Mouse (Mus musculus) embryonic stem cell, embryonic (primary cell): ENCODE data around the gene Gm20388.
"Not testable (repeated sequence)": the region's sequence is repeated elsewhere in the genome, so short reads cannot be mapped to it uniquely, and the experiment has no call there.

Experiments
- CTCF ChIA-PET, 4 experiments: fragments of 300-600 bp in 2 of 4; fragments of 350-600 bp in 2 of 4; sonication (Branson Sonifier 250); formaldehyde crosslinking; loops; one replicate each; lab custom pipeline; 2022; ENCODE audit warnings: inconsistent platforms in 2 of 4; lab: Charles Lee
- POLR2A ChIA-PET, 4 experiments: fragments of 300-600 bp in 2 of 4; fragments of 350-600 bp in 2 of 4; sonication (Branson Sonifier 250); formaldehyde crosslinking; loops; one replicate each; lab custom pipeline; 2022; ENCODE audit warnings: antibody characterized with exemption in 4 of 4, inconsistent platforms in 1 of 4; lab: Charles Lee

The Gm20388 gene

GRCm38 (mm10) chr8:123527720-123528489, 3617.3 kb downstream of the Gm20388 start:
- ChIA-PET POLR2A (interaction anchor here in 1 of 4 experiments (1.9 kb wide), 1 partner anchor 10 kb away, joined by 9 read pairs; the partner anchor contains the start of gene Gas8), CTCF (interaction anchor here in 2 of 4 experiments (0.6 to 1.1 kb wide), 3 partner anchors 101 to 274 kb away, joined by 3 to 6 read pairs (median 4); partner anchors contain the start of genes Vps9d1 (in 1 of the 2) and Zfp276 (in 1 of the 2))

- CTCF ChIA-PET: interaction anchor here in 1 of 4 experiments (0.6 kb wide), 1 partner anchor 121 kb away, joined by 4 read pairs; no protein-coding TSS in a partner anchor
Observed at GRCm38 (mm10) chr8:123536242-123536989, 3625.8 kb downstream of the Gm20388 start.

GRCm38 (mm10) chr8:123536990-123537380, 3626.3 kb downstream of the Gm20388 start:
- ChIA-PET CTCF (interaction anchor here in 1 of 4 experiments (0.6 kb wide), 1 partner anchor 122 kb away, joined by 4 read pairs; no protein-coding TSS in a partner anchor), POLR2A (interaction anchor here in 1 of 4 experiments (1.0 kb wide), 1 partner anchor 10 kb away, joined by 3 read pairs; no protein-coding TSS in a partner anchor)

More at GRCm38 (mm10) chr8:123536242-123536989, 3625.8 kb downstream of the Gm20388 start:
- POLR2A ChIA-PET: interaction anchor here in 1 of 4 experiments (1.0 to 1.1 kb wide), 2 partner anchors 9 to 18 kb away, joined by 3 read pairs; partner anchors contain the start of gene Gas8

GRCm38 (mm10) chr8:123537641-123538040, 3627.0 kb downstream of the Gm20388 start:
- CTCF ChIA-PET: not testable (repeated sequence)

GRCm38 (mm10) chr8:123564221-123564620, 3653.6 kb downstream of the Gm20388 start:
- POLR2A ChIA-PET, CTCF ChIA-PET: not testable (repeated sequence)

More at GRCm38 (mm10) chr8:123537641-123538040, 3627.0 kb downstream of the Gm20388 start:
- POLR2A ChIA-PET: interaction anchor here in 1 of 4 experiments (1.0 kb wide), 1 partner anchor 11 kb away, joined by 3 read pairs; no protein-coding TSS in a partner anchor

GRCm38 (mm10) chr8:123575386-123575785, 3664.7 kb downstream of the Gm20388 start:
- POLR2A ChIA-PET, CTCF ChIA-PET: not testable (repeated sequence)

- POLR2A ChIA-PET, CTCF ChIA-PET: not testable (repeated sequence)
Observed at GRCm38 (mm10) chr8:123600666-123601172, 3690.1 kb downstream of the Gm20388 start.

DNA sequence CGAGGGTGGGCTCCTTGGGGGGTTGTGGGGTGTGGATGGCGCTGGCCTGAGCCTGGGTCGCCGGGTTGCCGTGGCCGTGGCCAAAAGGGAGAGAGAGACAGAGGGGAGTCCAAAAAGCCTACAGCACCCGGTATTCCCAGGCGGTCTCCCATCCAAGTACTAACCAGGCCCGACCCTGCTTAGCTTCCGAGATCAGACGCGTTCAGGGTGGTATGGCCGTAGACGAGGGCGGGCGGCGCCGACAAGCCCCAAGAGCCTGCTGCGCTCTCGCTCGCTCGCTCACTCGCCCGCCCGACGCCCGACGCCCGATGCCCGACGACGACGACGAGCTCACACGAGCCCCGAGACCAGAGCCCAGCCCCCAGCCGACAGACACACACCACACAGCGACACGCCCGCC, 3690.8 kb downstream of the Gm20388 start:
- POLR2A ChIA-PET, CTCF ChIA-PET: not testable (repeated sequence)

GRCm38 (mm10) chr8:123612652-123613051, 3702.0 kb downstream of the Gm20388 start:
- CTCF ChIA-PET, POLR2A ChIA-PET: not testable (repeated sequence)

DNA sequence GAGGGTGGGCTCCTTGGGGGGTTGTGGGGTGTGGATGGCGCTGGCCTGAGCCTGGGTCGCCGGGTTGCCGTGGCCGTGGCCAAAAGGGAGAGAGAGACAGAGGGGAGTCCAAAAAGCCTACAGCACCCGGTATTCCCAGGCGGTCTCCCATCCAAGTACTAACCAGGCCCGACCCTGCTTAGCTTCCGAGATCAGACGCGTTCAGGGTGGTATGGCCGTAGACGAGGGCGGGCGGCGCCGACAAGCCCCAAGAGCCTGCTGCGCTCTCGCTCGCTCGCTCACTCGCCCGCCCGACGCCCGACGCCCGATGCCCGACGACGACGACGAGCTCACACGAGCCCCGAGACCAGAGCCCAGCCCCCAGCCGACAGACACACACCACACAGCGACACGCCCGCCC, 3712.9 kb downstream of the Gm20388 start:
- CTCF ChIA-PET: not testable (repeated sequence)

DNA sequence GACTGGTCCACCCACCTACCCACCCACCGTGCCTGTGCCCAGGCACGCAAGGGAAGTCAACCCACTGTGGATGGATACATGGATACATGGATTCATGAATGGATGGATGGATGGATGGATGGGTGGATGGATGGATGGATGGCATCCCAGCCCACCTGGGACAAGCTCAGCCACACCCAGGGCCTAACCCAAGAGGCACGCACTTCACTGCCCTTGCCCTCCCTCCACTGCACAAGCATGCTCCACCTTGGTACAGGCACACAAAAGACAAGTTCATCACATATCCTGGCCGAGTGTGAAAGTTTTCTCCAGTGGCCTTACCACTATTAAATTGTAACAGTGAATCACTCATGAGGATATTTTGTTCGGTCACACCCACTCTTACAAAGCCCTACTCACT, 3713.6 kb downstream of the Gm20388 start:
- ChIA-PET CTCF (interaction anchor here in 2 of 4 experiments (0.5 to 1.3 kb wide), 2 partner anchors 20 to 255 kb away, joined by 5 read pairs; no protein-coding TSS in a partner anchor), POLR2A (no interaction called here)

More for the DNA sequence above, 3712.9 kb downstream of the Gm20388 start:
- POLR2A ChIA-PET: not testable (repeated sequence)

GRCm38 (mm10) chr8:123624702-123625101, 3714.1 kb downstream of the Gm20388 start:
- ChIA-PET CTCF (interaction anchor here in 2 of 4 experiments (0.5 to 1.3 kb wide), 2 partner anchors 20 to 254 kb away, joined by 5 read pairs; no protein-coding TSS in a partner anchor), POLR2A (no interaction called here)

DNA sequence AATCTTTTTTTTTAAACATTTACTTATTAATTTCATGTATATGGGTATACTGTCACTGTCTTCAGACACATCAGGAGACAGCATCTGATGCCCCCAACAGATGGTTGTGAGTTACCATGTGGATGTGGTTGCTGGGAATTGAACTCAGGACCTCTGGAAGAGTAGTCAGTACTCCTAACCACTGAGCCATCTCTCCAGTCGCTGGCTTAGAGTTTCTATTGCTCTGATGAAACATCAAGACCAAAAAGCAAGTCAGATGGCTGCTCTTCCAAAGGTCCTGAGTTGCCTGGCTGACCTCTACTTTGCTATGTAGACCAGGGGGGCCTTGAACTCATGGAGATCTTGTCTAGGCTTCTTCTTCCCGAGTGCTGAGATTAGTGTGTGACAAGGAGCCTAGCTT, 3715.1 kb downstream of the Gm20388 start:
- POLR2A ChIA-PET: interaction anchor here in 1 of 4 experiments (0.5 kb wide), 1 partner anchor 1985 kb away, joined by 4 read pairs; no protein-coding TSS in a partner anchor
- CTCF ChIA-PET: no interaction called here

GRCm38 (mm10) chr8:123627410-123628147, 3716.9 kb downstream of the Gm20388 start:
- CTCF ChIA-PET: interaction anchor here (0.6 to 2.9 kb wide), 70 partner anchors 15 to 724 kb away, joined by 3 to 36 read pairs (median 4); partner anchors contain the start of genes Ccsap (in 2 of the 4), Dbndd1 (in 2 of the 4), Mc1r (in 2 of the 4) and Rhou (in 2 of the 4)

GRCm38 (mm10) chr8:123628253-123628967, 3717.8 kb downstream of the Gm20388 start:
- ChIA-PET POLR2A (interaction anchor here (0.6 to 1.4 kb wide), 9 partner anchors 27 to 522 kb away, joined by 3 to 4 read pairs (median 3); no protein-coding TSS in a partner anchor), CTCF (interaction anchor here (0.5 to 2.9 kb wide), 90 partner anchors 14 to 850 kb away, joined by 3 to 36 read pairs (median 4); partner anchors contain the start of genes Ccsap (in 2 of the 4), Dbndd1 (in 2 of the 4), Mc1r (in 2 of the 4) and Rhou (in 2 of the 4))

More at GRCm38 (mm10) chr8:123627410-123628147, 3716.9 kb downstream of the Gm20388 start:
- POLR2A ChIA-PET: interaction anchor here in 2 of 4 experiments (0.8 to 1.4 kb wide), 4 partner anchors 170 to 521 kb away, joined by 3 read pairs; no protein-coding TSS in a partner anchor

- POLR2A ChIA-PET: interaction anchor here in 2 of 4 experiments (0.7 to 1.4 kb wide), 5 partner anchors 30 to 242 kb away, joined by 3 to 4 read pairs (median 3); no protein-coding TSS in a partner anchor
- CTCF ChIA-PET: interaction anchor here (0.5 to 2.9 kb wide), 77 partner anchors 15 to 1065 kb away, joined by 3 to 36 read pairs (median 4); partner anchors contain the start of genes Ccsap (in 2 of the 4), Dbndd1 (in 2 of the 4), Rhou (in 2 of the 4) and Gas8 (in 1 of the 4)
Observed at GRCm38 (mm10) chr8:123628968-123629755, 3718.5 kb downstream of the Gm20388 start.
